Mouse (Mus musculus): ENCODE results near the gene Hoxd3.

Hoxd3 gene

DNA sequence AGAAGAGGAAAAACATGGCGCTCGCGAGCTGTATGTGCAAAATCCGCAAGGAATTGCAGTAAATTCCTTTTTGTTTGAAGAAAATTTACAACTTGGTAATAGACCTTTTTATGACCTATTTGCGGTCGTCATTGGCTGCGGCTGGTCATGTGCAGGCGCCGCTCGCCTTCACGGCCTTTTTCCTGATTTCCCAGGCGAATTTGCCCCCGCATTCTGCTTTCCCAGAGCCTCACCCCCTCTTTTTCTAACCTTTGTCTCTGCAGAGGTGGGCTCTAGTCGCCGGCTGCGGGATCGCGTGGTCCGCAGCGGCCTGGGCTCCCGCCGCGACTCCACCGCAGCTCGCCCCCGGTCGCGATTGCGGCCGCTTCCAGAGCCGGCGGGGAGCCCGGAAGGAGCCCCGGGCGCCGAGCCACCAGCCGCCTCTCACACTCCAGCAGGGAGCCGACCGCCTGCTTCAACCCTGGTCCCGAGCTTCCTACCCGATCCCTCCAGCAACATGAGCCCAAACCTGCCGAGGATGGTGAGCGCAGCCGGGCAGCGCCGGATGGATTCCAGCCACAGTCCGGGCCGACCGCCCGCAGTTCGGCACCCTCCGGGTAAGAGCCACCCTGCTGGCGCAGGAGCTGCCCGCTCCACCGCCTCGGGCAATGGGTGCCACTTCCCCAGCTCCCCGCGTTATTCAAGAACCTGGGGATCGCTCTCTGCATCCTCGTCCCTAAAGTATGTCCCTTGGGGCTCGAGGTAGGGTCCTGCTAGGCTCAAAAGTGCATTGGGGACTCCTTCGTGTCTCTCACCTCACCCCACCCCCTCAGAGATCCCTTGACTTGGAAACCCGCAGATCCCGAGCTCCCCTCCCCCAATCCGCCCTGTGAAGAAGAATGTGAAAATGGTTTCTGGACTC is at the start of gene Hoxd3, which contains the start of gene Hoxd4:
Hoxd3 (plus strand) TSS at position 207 of the 901 bp plus-strand sequence.
Hoxd4 (plus strand) TSS at position 209 of the 901 bp plus-strand sequence.
- peak; percentile 76 for DNase-seq

DNA sequence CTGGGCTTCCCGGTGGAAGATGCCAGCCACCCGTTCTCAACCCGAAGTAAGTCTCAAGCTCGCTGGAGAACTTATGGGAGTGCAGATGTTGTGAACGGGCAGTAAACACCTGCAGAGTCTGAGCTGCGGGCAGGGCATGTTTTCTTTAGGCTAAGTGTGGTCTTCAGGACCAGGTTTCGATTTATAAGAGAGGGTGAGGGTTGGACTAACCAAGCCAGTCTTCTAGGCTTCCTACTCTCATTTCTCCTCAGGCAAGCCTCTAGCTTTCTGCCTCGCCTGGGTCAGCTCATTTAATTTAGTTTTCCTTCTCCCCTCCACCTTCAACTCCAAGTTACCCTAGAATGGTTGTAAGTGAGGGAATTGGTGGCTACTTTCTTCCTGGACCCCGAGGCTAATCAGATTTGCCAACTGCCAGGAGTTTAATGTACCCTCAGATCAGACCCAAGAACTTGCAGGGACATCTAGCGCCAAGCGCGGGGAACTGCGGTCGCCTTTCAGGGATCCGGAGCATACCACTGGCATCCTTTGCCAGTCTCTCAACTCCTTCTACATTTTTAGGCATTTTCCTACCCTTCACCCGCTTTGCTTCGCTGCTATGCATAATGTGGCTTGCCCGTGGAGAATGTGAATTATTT is 48.3 kb upstream of the Hoxd3 start:
- DNase-seq = peak; percentile 50

DNA sequence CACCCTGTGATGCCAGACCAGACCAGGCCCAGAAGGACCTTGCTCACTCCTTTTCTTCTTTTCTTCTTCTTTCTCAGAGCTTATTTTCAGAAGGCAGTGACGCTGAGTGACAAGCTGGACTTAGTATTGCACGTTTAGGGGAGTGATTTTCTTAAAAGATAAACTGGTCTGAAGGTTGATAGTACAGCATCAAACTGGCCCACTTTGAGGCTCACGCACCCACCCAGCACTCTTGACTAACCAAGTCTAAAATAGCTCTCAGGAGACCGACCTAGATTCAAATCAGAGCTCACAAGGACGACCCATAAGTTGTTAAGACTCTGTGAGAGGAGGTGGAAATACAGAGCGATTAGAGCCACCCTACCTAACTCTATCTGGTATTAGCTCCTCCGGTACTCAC is 45.3 kb upstream of the Hoxd3 start:
- DNase-seq = no peak

DNA sequence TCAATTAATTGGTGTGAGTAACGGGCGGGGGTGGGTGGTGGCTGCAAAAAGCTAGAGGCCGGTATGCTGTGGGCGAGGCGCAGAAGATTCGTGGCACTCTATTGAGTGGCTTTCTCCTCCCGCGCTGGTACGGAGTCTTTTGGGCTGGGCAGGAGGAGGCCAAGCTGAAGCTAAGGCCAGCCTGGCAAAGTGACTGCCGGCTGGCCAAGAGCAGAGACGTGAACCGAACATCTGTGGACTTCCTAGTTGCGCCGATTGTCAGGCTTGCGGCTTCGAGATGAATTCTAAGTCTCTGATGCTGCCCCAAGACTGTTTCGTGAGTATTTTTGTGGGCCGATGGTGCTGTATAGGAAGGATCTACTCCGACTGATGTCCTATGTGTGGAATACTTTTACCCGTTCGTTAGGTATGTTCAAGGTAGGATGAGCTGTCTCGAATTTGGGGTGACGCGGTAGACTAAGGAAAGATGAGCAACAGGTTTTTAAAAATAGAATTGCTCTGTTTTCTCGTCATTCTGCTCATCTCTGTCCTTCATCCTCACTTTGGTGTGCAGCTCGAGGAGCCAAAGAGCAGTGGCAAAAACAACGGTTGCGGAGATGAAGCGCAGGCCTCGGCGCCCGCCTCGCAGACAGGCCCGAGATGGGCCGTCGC is 44.4 kb upstream of the Hoxd3 start:
- DNase-seq = no peak

DNA sequence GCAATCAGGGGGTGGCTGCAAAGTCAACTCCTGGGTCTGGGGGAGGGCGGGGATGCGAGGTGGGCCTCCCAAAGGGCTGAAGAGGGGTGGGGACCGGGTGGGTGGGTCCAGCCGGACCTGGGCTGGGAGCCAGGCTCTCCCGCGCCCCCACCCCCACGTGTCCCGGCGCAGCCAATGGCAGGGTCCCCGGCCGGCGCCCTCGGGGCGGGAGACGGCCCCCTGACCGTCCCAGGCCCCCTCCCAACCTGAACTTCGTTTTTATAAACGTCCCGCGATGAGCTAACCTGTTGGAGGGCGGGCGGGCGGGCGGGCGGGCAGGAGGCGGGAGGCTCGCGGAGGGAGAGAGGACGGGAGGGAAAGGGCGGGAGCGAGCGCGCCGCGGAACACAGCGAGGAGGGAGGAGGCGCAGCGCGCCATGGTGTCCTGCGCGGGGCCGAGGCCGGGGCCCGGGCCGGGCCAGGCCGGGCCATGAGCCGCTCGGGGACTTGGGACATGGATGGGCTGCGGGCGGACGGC is 43.8 kb upstream of the Hoxd3 start, which contains the start of gene Hoxd13:
Hoxd13 (plus strand) TSS at position 469 of the 516 bp plus-strand sequence.
- DNase-seq = no peak

DNA sequence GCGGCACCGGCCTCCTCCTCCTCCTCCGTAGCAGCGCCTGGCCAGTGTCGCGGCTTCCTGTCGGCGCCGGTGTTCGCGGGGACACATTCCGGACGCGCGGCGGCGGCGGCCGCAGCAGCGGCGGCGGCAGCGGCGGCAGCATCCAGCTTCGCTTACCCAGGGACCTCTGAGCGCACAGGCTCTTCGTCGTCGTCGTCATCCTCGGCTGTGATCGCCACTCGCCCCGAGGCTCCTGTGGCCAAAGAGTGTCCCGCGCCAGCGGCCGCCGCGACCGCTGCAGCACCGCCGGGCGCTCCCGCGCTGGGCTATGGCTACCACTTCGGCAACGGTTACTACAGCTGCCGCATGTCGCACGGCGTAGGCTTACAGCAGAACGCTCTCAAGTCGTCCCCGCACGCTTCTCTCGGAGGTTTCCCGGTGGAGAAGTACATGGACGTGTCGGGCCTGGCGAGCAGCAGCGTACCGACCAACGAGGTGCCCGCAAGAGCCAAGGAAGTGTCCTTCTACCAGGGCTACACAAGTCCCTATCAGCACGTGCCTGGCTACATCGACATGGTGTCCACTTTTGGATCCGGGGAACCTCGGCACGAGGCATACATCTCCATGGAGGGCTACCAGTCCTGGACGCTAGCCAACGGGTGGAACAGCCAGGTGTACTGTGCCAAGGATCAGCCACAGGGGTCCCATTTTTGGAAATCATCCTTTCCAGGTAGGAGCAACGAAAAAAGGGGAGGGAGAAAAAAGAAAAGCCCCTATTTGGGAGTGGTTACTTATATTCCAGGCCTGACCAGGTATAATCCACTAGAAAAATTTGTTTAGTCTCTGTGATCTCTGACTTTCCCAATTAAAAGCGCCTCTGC is 43.1 kb upstream of the Hoxd3 start:
- DNase-seq = no peak

DNA sequence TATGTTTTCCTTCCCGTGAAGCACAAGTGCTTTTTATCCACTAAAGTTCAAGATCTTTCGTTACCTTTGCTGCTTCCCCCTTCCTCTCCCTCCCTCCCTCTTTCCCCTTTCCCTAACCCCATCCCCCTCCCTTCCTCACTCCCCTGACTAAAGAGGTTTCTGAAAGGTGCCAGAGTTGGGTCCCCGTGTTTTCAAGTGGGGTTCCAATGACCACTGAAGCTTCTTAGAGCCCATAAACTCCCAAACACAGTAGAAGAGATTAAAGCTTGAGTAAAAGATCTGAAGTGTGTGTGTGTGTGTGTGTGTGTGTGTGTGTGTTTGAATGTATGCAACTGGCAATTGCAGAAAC is 42.5 kb upstream of the Hoxd3 start:
- no peak for DNase-seq

DNA sequence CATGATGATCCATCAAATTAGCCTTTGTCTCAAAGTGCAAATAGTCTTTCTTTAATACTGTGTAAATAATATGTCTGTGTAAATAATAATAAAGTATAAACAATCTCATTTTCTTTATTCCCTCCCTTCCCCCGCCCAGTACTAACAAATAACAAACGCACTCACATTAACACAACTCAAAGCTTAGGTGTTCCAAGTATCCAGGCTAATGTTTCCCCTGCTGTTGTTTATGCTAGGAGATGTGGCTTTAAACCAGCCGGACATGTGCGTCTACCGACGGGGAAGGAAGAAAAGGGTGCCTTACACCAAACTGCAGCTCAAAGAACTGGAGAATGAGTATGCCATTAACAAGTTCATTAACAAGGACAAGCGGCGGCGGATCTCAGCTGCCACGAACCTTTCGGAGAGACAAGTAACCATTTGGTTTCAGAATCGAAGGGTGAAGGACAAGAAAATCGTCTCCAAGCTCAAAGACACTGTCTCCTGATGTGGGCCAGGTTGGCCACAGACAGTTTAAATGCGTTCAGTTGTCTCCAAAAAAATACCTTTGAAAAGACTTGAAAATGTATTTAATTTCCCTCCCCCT is 42.0 kb upstream of the Hoxd3 start:
- no peak for DNase-seq

DNA sequence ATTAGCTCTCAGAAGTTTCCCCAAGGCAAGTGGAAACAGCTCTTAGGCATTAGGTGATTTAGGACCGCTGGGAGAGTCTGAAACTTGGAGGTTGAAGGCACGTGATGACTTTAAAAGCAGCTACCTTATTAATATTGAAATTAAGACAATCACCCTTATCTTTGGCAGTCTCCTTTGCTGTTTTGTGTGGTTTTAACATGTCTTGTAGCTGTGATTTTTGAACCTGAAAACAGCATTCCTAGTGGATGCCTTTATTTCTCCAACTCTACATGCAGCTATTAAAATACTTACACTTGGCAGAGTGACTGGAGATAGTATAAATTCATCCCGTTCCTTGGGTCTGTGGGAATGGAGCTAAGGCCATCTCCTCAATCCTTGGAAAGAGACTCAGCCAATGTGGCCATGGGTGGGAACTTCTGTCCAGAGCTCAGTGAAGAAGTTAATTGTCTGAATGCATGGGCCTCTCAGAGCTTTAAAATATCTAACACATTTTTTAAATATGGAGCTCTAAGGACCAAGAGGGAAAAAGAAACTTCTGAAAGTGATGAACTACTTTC is 41.0 kb upstream of the Hoxd3 start:
- DNase-seq = no peak

DNA sequence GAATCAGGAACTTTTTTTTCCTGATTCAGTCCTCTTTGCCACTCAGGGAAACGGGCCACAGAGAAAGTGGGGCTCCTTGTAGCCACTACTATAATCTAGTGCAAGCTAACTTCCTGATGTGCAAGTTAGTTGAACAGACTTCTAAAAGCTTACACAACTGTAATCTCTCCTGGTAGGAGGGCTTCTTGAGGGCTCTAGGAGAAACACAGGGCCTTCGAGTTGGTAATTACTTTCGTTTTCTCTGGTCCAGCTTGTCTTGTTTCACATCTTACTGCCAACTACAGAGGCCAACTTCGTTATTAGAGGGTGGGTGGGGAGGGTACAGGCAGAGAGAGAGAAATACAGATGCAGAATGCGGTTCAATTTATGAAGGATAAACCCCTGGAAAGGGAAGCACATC is 39.9 kb upstream of the Hoxd3 start:
- DNase-seq = no peak

DNA sequence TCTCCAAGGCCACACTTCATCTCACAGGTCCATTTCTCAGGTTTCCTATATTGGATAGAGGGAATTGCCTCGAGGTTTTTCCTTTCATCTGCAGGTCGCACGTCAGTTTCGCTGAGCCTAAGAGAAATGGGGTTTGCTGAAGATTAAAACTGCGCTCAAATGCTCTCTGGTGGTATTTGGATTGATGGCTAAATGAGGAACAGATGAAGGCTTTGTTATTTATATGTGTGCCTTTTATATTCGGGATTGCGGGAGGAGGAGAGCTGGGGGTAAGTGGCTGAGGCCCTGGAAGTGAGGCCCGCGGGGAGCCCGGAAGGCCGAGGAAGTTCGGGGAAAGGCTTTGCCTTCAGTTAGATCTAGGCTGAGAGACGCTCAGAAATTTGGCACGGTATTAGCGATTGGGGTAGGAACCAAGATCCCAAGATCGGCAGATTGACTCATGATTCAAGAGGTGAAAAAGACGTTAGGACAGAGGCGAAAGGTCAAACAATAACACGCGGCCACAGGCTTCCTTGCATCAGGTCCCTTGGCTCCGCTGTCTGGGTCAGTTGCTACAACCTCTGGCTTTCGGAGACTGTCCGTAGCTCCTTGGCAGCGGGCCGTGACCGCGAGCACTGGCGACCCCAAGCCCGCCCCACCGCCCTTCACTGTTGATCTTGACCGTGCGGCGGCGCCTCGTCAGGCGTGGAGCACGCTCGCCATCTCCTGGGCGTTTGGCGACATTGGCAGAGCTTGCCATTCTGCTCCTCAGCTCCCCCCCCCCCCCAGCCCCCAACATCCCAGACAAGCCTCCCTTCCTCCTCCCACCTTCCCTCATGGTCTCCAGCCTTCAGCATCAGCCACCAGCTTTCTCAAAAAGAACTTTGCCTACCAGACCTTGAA is 39.0 kb upstream of the Hoxd3 start:
- DNase-seq = no peak

DNA sequence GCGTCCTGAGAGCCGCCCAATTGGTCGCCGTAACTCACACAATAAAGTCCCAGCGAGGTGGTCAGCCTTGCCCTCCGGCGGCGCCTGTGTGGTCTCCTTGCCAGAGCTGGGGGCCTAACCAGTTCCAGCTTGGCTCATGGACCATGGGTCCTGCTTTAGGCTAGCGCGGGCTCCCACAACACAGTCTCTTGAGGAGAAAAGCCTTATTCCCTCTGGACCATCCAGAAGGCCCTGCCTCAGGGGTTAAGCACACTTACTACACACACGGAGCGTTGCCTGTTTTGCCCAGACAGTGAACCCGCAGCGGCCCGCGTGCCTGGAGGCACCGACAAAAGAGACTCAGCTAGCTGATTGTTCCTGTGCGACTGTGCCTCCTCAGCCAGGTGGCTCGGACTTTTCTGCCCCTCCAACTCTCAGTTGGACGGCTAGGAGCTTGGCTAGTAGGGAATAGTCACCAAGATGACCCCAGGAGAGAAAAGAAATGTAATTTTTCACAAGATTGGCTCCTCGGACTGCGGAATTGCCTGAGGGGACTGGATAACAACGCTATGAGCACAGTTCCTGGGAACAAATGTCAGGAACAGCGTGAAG is 37.8 kb upstream of the Hoxd3 start:
- DNase-seq = no peak

DNA sequence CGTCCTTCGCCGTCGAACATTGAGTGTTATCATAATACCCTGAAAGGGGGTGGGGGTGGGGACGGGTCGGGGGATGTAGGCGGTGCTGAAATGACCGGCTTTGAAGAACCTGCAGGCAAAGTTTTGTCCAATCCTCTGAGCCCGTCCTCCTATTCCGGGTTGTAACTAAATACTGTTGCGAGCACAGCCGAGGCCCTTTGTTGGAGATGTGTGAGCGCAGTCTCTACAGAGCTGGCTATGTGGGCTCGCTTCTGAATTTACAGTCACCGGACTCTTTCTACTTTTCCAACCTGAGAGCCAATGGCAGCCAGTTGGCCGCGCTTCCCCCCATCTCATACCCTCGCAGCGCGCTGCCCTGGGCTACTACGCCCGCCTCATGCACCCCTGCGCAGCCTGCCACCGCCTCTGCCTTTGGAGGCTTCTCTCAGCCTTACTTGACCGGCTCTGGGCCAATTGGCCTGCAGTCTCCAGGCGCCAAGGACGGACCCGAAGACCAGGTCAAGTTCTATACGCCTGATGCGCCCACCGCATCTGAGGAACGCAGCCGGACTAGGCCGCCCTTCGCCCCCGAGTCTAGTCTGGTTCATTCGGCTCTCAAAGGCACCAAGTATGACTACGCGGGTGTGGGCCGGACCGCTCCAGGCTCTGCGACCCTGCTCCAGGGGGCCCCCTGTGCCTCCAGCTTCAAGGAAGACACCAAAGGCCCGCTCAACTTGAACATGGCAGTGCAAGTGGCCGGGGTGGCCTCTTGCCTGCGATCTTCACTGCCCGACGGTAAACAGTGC is 36.7 kb upstream of the Hoxd3 start, which contains the start of gene Hoxd12:
Hoxd12 (plus strand) TSS at position 133 of the 785 bp plus-strand sequence.
- DNase-seq = no peak

DNA sequence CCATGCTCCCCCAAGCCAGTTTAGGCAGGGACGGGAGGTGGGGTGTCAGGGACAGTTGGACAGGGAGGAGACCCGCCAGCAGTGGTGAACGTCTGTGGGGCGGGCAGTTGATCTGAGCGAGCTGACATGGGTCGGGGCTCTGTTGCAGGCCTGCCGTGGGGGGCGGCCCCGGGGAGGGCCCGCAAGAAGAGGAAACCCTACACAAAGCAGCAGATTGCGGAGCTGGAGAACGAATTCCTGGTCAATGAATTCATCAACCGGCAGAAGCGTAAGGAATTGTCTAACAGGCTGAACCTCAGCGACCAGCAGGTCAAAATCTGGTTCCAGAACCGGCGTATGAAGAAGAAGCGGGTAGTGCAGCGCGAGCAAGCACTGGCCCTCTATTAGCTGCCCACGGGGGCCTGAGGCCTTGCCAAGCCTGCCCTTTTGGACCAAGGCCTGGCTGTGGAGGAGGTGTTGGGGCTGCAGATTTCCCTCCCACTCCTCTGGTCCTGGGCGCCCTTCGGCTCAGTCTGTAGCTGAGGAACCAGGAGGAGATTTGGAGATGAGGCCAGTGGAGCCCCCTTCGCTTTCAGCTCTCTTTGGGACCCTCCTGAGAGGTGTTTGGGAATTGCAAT is 36.0 kb upstream of the Hoxd3 start:
- DNase-seq = no peak

DNA sequence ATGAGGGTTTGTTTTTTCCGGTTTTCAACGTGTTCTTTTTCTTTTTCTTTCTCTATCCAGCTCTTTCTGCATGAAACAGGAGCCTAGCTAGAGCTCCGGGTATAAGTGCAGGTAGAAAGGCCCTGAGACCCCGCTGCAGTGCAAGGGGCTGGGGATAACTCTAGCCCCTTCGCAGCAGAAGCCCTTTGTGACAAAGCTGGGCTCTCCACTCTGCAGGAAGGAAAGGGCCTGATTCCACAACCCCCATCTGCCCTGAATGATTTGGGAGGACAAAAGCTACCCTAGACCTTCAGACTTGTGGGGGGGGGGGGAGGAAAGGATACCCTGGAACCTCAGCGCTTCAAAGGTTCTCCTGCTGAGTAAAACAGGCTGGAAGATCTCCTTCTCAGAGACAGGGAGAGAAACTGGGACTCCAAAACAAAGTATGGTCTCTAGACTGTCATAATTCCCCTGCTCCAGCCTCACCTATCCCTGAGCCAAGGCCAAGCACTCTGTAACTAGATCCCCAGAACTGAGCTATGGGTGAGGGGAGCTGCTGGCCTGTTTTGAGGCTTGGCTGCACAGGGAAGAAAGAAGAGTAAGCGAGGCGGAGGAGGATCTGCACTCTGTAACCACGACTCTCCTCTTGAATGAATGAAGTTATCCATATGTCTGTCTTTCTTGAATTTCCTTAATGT is 35.2 kb upstream of the Hoxd3 start:
- no peak for DNase-seq

DNA sequence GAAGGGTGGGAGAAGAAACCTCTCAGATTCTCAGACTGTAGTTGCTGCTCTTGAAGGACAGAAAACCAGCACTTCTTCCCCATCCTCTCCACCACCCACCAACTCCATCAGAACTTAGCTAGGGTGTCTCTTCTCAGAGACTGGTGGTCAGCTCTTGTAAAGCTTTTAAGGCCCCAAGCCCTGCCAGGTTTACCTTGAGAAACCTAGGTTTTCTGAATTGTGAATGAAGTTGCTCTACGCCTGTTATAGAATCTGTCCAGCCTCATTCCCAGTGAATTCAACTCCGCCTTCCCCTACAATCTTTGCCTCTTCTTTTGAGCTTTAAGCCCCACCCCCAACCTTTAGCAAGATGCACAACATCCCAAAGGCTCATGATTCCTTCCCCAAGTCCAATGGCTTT is 34.6 kb upstream of the Hoxd3 start:
- no peak for DNase-seq

DNA sequence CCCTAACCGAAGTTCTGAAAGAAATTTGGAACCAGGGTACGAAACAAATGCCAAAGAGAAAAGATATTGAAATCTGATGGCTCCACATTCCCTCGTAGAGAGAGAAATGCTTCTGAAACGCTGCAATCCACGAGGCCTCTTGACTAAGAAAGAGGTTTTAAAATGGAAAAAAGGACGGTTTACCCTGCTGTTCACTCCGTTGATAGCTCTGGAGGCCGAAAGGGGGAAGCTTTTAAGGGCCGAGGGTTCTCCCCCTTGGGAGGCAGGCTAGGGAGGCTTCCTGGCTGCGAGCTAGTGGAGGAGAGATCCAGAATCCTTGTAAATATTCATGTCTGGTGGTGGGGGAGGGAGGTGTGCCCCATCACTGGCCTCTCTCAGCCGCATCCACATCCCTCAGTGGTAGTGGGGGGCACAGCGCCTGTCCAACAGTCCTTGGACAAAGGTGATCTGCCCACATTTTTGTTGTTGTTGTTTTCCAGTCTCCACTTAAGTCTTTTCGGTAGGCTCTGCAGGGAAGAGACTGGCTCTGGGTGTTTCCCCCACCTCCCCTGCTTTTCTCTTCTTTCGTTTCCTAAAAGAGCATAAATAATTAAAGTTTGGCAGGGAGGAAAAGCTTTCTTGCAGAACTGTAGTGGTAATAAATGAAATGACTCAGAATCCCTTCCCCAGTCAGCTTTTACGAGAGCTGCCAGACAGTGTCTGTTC is 32.7 kb upstream of the Hoxd3 start, which contains the start of gene Hoxd11:
Hoxd11 (plus strand) TSS at position 667 of the 705 bp plus-strand sequence.
- no peak for DNase-seq

DNA sequence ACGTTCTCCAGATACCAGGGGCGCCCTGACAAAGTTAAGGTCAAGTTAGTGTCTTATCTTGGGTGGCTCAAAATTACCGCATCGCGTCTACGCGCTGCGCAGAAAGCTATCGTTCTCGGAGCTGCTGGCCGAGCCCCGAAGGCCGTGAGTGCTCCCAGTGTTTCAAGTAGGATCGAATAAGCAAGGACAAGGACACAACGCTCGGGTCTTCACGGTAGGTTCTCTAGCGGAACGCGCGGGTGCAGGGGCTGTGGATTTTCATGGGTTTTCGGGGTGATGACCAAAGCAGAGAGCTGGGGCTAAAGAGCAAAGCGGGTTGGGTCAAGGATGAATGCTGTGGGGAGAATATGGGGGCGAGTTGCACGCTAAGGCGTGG is 32.1 kb upstream of the Hoxd3 start:
- DNase-seq = no peak

Data from kidney, adult 11 months (tissue).